Mouse (Mus musculus) midbrain, embryonic 14.5 days (tissue): Measurements from ENCODE around the gene Foxo1. TPM values are rescaled to one million over a fixed set of nuclear protein-coding genes. Genes with fewer than 3 reads are reported as not detected.

Experiments used
- ATAC-seq: fragments of 200-750 bp; cut with Nextera tagmentation; 2 replicates; pipeline ENCODE4 v1.8.0; 2017; ENCODE audit warnings: moderate number of reproducible peaks, moderate library complexity; ENCODE audit not compliant: low FRiP score, low TSS enrichment
- DNase-seq: peaks from one replicate; pipeline ENCODE4 v3.0.0-alpha.2; 2015
- H3K27ac ChIP-seq: fragments of 300-500 bp; sonication (generic); replicated peaks from 2 replicates; pipeline ENCODE4 v1.5.1; 2014; ENCODE audit warnings: mild to moderate bottlenecking, low read depth, low read length, moderate library complexity
- H3K27me3 ChIP-seq: fragments of 300-500 bp; sonication (generic); 2 replicates; pipeline ENCODE4 v1.6.1; 2014; ENCODE audit warnings: low read length, control low read depth, mixed read lengths; ENCODE audit not compliant: control insufficient read depth, insufficient read depth
- H3K36me3 ChIP-seq: fragments of 300-500 bp; sonication (generic); 2 replicates; pipeline ENCODE4 v1.6.1; 2014; ENCODE audit warnings: low read length, control low read depth; ENCODE audit not compliant: control insufficient read depth, insufficient read depth
- H3K4me1 ChIP-seq: fragments of 300-500 bp; sonication (generic); 2 replicates; pipeline ENCODE4 v1.6.1; 2014; ENCODE audit warnings: mild to moderate bottlenecking, antibody characterized with exemption, low read length, control low read depth; ENCODE audit not compliant: control insufficient read depth, insufficient read depth
- H3K4me2 ChIP-seq: fragments of 300-500 bp; sonication (generic); 2 replicates; pipeline ENCODE4 v1.6.1; 2014; ENCODE audit warnings: mild to moderate bottlenecking, low read length, moderate library complexity
- H3K4me3 ChIP-seq: fragments of 300-500 bp; sonication (generic); replicated peaks from 2 replicates; pipeline ENCODE4 v1.5.1; 2014; ENCODE audit warnings: low read depth, low read length
- H3K9ac ChIP-seq: fragments of 300-500 bp; sonication (generic); replicated peaks from 2 replicates; pipeline ENCODE4 v1.6.1; 2014; ENCODE audit warnings: mild to moderate bottlenecking, low read length, moderate library complexity
- H3K9me3 ChIP-seq: fragments of 300-500 bp; sonication (generic); 2 replicates; pipeline ENCODE4 v1.6.1; 2016; ENCODE audit warnings: low read length, control low read depth, mixed read lengths; ENCODE audit not compliant: control insufficient read depth
- WGBS: fragments of 180-500 bp; shearing (Covaris S2); extraction: QIAGEN DNeasy Blood & Tissue Kit; methylation state at CpG from one replicate; pipeline ENCODE4 v1.1.7; 2014; 5-methylcytosine and 5-hydroxymethylcytosine counted together
- polyA plus RNA-seq: library from polyadenylated mRNA; unstranded; fragments of >200 nt; fragmentation: Nextera tagmentation; extraction: Ambion mirVana; gene quantifications from 2 replicates; pipeline ENCODE4 v1.2.1, GENCODE M21; 2014

The Foxo1 gene
- polyA plus RNA-seq, 1 experiment from 2014 or later: 4.3 TPM

- Histone ChIP-seq H3K27ac (no peak overlapping the region), H3K36me3 (no peaks in the 10 kb centered on the region), H3K4me3 (no peak overlapping the region), H3K4me1 (peaks cover 9% of the 10 kb centered on the region), H3K27me3 (peaks cover 40% of the 10 kb centered on the region), H3K9ac (no peak overlapping the region), H3K9me3 (no peaks in the 10 kb centered on the region), H3K4me2 (no peak overlapping the region)
- ATAC-seq: no peak
- no peak for DNase-seq
- WGBS: 52% methylated on average over 8 of the region's 8 CpGs
Measured at GRCm38 (mm10) chr3:52272376-52272865, 4.3 kb downstream of the Foxo1 start.

GRCm38 (mm10) chr3:52274475-52274874 is 6.3 kb downstream of the Foxo1 start:
- ATAC-seq: no peak
- H3K9me3 ChIP-seq: no peaks in the 10 kb centered on the region
- peaks cover 5% of the 10 kb centered on the region for H3K4me1 ChIP-seq
- H3K4me3 ChIP-seq: no peak overlapping the region
- DNase-seq: no peak
- no peak overlapping the region for H3K4me2 ChIP-seq
- H3K9ac ChIP-seq: no peak overlapping the region
- H3K36me3 ChIP-seq: no peaks in the 10 kb centered on the region
- peaks cover 26% of the 10 kb centered on the region for H3K27me3 ChIP-seq
- no peak overlapping the region for H3K27ac ChIP-seq

GRCm38 (mm10) chr3:52275037-52275555 is 7.0 kb downstream of the Foxo1 start:
- WGBS: 87% methylated on average over 9 of the region's 9 CpGs

GRCm38 (mm10) chr3:52280681-52281080 is 12.5 kb downstream of the Foxo1 start:
- H3K4me2 ChIP-seq: no peak overlapping the region
- H3K27me3 ChIP-seq: no peaks in the 10 kb centered on the region
- H3K9ac ChIP-seq: no peak overlapping the region
- no peaks in the 10 kb centered on the region for H3K4me1 ChIP-seq
- H3K4me3 ChIP-seq: no peak overlapping the region
- H3K27ac ChIP-seq: no peak overlapping the region
- H3K9me3 ChIP-seq: no peaks in the 10 kb centered on the region
- 77% methylated on average over 1 of the region's 1 CpGs for WGBS
- ATAC-seq: no peak
- DNase-seq: no peak
- H3K36me3 ChIP-seq: no peaks in the 10 kb centered on the region

More at GRCm38 (mm10) chr3:52275037-52275555, 7.0 kb downstream of the Foxo1 start:
- H3K27ac ChIP-seq: no peak overlapping the region
- peaks cover 20% of the 10 kb centered on the region; the same call in 1 of the 2 replicates for H3K27me3 ChIP-seq
- no peak overlapping the region for H3K4me3 ChIP-seq
- ATAC-seq (no peak), DNase-seq (no peak)
- no peak overlapping the region for H3K9ac ChIP-seq
- no peaks in the 10 kb centered on the region for H3K9me3 ChIP-seq
- H3K4me1 ChIP-seq: no peaks in the 10 kb centered on the region
- H3K36me3 ChIP-seq: no peaks in the 10 kb centered on the region
- no peak overlapping the region for H3K4me2 ChIP-seq

- no peak overlapping the region for H3K9ac ChIP-seq
- 95% methylated on average over 3 of the region's 3 CpGs for WGBS
- ATAC-seq: no peak
Measured at GRCm38 (mm10) chr3:52281882-52282281, 13.7 kb downstream of the Foxo1 start.

GRCm38 (mm10) chr3:52282369-52282768 is 14.2 kb downstream of the Foxo1 start:
- ATAC-seq (no peak), DNase-seq (no peak)
- WGBS: 77% methylated on average over 2 of the region's 2 CpGs
- Histone ChIP-seq H3K4me1 (no peaks in the 10 kb centered on the region), H3K27me3 (no peaks in the 10 kb centered on the region), H3K9me3 (no peaks in the 10 kb centered on the region), H3K36me3 (no peaks in the 10 kb centered on the region), H3K9ac (no peak overlapping the region), H3K27ac (no peak overlapping the region), H3K4me3 (no peak overlapping the region), H3K4me2 (no peak overlapping the region)

More at GRCm38 (mm10) chr3:52281882-52282281, 13.7 kb downstream of the Foxo1 start:
- H3K36me3 ChIP-seq: no peaks in the 10 kb centered on the region
- no peaks in the 10 kb centered on the region for H3K4me1 ChIP-seq
- no peak overlapping the region for H3K4me2 ChIP-seq
- no peak overlapping the region for H3K27ac ChIP-seq
- H3K9me3 ChIP-seq: no peaks in the 10 kb centered on the region
- DNase-seq: no peak
- no peak overlapping the region for H3K4me3 ChIP-seq
- H3K27me3 ChIP-seq: no peaks in the 10 kb centered on the region

GRCm38 (mm10) chr3:52283521-52283920 is 15.4 kb downstream of the Foxo1 start:
- DNase-seq (no peak), ATAC-seq (no peak)
- Histone ChIP-seq H3K36me3 (no peaks in the 10 kb centered on the region), H3K9ac (no peak overlapping the region), H3K27ac (no peak overlapping the region), H3K4me2 (no peak overlapping the region), H3K4me1 (no peaks in the 10 kb centered on the region), H3K27me3 (no peaks in the 10 kb centered on the region), H3K4me3 (no peak overlapping the region), H3K9me3 (no peaks in the 10 kb centered on the region)
- 93% methylated on average over 6 of the region's 6 CpGs for WGBS

- H3K27ac ChIP-seq: no peak overlapping the region
- no peak overlapping the region for H3K9ac ChIP-seq
- no peak overlapping the region for H3K4me3 ChIP-seq
- no peak for DNase-seq
- H3K9me3 ChIP-seq: no peaks in the 10 kb centered on the region
- H3K36me3 ChIP-seq: no peaks in the 10 kb centered on the region
- no peak for ATAC-seq
- H3K4me1 ChIP-seq: no peaks in the 10 kb centered on the region
- 98% methylated on average over 2 of the region's 2 CpGs for WGBS
- H3K4me2 ChIP-seq: no peak overlapping the region
- H3K27me3 ChIP-seq: no peaks in the 10 kb centered on the region
Measured at GRCm38 (mm10) chr3:52290811-52291210, 22.7 kb downstream of the Foxo1 start.

GRCm38 (mm10) chr3:52292498-52292897 is 24.4 kb downstream of the Foxo1 start:
- no peaks in the 10 kb centered on the region for H3K4me1 ChIP-seq
- H3K9me3 ChIP-seq: no peaks in the 10 kb centered on the region
- H3K27ac ChIP-seq: no peak overlapping the region
- no peak overlapping the region for H3K4me2 ChIP-seq
- 87% methylated on average over 7 of the region's 7 CpGs for WGBS
- H3K4me3 ChIP-seq: no peak overlapping the region
- ATAC-seq (no peak), DNase-seq (no peak)
- no peaks in the 10 kb centered on the region for H3K27me3 ChIP-seq
- H3K36me3 ChIP-seq: no peaks in the 10 kb centered on the region
- H3K9ac ChIP-seq: no peak overlapping the region
